Mouse (Mus musculus): ENCODE data around the gene Wbp1l. TPM values are rescaled to one million over a fixed set of nuclear protein-coding genes. Genes with fewer than 3 reads are reported as not detected.

The Wbp1l gene
- polyA plus RNA-seq (2012): 49.4 and 51.1 TPM in 2 replicates

DNA sequence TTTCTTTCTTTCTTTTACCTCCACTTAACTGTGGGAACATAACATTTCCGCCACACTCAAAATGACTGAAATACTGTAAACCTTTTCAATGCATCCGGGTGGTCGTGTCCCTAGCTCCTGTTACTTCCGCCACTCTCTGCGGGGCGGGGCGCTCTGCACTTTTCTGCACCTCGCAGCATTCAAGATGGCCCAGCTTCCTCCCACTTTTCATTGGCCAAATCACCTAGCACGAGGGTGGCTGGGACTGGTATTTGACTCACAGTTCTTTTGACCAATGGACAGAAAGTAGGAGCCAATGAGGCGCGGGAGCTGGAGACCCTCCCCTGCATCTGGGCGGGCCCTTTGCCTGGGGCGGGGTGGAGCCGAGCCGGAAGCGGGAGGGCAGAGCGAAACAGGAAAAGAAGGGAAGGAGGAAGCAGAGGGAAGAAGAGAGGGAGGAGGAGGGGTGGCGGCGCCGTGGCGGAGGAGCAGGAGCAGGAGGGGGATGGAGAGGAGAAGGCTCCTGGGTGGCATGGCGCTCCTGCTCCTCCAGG is at the start of gene Wbp1l:
TSS of gene Wbp1l (plus strand) at position 365 of the 533 bp plus-strand sequence.

DNA sequence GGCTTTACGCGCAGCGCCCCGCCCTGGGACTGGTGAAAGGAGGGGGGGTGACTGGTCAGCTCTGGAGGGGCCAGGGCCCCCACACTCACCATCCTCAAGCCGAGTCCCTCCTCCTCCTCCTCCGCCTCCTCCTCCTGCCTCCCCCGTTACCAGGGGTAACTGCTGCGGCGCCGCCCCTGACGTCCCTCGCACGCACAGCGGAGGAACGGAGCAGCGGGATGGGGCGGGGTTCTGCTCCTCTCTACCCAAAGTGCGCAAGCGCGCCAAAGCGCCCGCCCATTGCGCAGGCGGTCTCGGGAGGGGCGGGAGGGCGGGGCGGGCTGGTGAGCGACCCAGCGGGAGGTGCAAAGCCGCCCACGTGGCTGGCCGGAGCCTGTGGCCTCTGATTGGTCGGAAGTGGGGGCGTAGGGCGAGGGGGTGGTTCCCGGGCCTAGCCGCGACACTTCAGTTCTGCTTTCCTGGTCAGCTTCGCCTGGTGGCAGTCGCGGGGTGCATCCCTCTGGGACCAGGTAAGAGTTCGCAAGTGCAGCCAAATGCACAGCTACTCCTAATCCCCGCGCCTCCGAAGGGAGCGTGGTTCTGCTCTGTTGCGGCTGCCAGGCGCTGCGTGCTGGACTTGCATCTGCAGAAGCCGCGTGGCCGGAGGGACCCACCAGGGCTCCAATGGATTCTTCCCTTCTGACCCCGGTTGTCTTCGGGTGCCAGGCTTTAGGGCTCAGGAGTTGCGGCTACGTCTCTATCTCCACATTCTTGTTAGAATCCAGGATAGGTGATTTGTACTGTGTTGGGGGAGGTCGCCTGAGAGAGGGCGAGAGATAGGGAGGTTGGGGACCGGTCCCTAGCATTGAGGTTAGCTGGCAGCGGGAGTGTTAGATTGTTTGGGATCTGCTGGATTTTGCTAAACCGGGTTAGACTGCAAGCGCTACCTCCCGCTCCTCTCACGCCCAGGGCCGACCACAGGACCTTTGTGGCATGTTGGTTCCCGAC is 25.6 kb upstream of the Wbp1l start, which contains the start of the genes Arl3 and Sfxn2:
TSS of gene Arl3 (minus strand) at position 248 of the 987 bp plus-strand sequence.
TSS of gene Sfxn2 (plus strand) at position 415 of the 987 bp plus-strand sequence.

GRCm38 (mm10) chr19:46672766-46673418 is 74.0 kb downstream of the Wbp1l start, which contains the start of gene Cyp17a1:
Cyp17a1 (minus strand) TSS chr19:46673172.

DNA sequence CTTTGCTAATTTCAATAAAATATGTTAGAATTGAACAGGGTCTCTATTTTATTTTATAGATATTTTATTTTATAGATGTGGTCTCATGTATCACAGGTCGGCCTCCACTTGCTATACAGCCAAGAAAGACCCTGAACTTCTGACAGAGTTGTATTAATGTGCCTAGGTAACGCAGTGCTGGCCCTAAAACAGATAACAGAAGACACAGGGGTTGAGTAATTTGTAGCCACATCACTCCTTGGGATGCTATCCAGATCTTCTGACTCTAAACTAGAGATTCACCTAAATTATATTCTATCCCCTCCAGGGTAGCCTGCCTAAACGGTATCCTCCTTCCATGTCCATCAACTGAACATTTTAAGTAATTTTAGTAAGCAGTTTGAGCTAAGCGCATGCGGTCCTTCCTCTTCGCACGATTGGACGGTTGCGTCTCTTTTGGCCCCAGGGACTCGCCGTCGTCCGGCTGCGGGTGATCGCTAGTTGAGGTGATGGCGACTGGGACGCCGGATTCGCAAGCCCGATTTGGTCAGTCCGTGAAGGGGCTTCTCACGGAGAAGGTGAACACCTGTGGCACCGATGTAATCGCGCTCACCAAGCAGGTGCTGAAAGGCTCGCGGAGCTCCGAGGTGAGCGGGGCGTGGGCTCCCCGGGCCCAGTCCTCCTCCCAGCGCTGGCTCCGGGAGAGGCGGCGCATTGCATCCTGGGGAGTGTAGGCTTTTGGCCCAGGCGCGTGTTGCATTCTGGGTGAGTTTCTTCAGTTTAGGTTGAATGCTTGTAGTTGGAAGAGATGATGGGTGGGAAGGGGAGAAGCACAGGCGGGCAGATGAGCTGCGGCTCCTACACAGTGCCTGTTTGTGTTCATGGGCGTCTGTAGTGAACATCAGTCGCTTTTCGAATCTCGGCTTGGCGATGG is 90.8 kb downstream of the Wbp1l start, which contains the start of gene Borcs7:
TSS of gene Borcs7 (plus strand) at position 447 of the 913 bp plus-strand sequence.

Other genes starting within 250 kb of the Wbp1l start
- 4.7 and 4.8 TPM in 2 replicates for gene 2310034G01Rik, start 248.8 kb upstream of the Wbp1l start, polyA plus RNA-seq (2012)
- gene Actr1a, start 203.3 kb upstream of the Wbp1l start, polyA plus RNA-seq (2012): 27.0 and 27.1 TPM in 2 replicates
- 24.3 and 26.8 TPM in 2 replicates for gene Sufu, start 202.2 kb upstream of the Wbp1l start, polyA plus RNA-seq (2012)
- 114 and 123 TPM in 2 replicates for gene Trim8, start 97.4 kb upstream of the Wbp1l start, polyA plus RNA-seq (2012)
- 14.5 and 19.0 TPM in 2 replicates for gene Arl3, start 25.9 kb upstream of the Wbp1l start, polyA plus RNA-seq (2012)
- gene Sfxn2, start 25.7 kb upstream of the Wbp1l start, polyA plus RNA-seq (2012): 3.4 and 4.8 TPM in 2 replicates
- gene Cyp17a1, start 74.1 kb downstream of the Wbp1l start, polyA plus RNA-seq (2012): not detected in 2 replicates
- 0.97 and 1.1 TPM in 2 replicates for gene Borcs7, start 90.8 kb downstream of the Wbp1l start, polyA plus RNA-seq (2012)
- 4.6 and 5.0 TPM in 2 replicates for gene As3mt, start 108.4 kb downstream of the Wbp1l start, polyA plus RNA-seq (2012)
- 17.4 and 22.0 TPM in 2 replicates for gene Cnnm2, start 162.5 kb downstream of the Wbp1l start, polyA plus RNA-seq (2012)